Mouse (Mus musculus) E14TG2a.4 (cell line): ENCODE data around the gene Tlr8.

Experiments used
- CTCF ChIP-seq: conservative IDR thresholded peaks from 2 replicates; pipeline ENCODE4 v1.5.1; 2014; ENCODE audit warnings: low read length
- NANOG ChIP-seq: IDR thresholded peaks from 2 replicates; pipeline ENCODE4 v1.6.1; 2014; ENCODE audit warnings: borderline replicate concordance, low read length, mixed read lengths

- TF ChIP-seq CTCF, result no peak
- TF ChIP-seq NANOG, result no peak
Observed at GRCm38 (mm10) chrX:167209828-167210227, 54.3 kb downstream of the Tlr8 start.
